Mouse (Mus musculus): ENCODE data around the gene Clcn7. TPM values are rescaled to one million over a fixed set of nuclear protein-coding genes. Genes with fewer than 3 reads are reported as not detected.
A peak's percentile ranks its signal among the peaks of the same experiment; 100 is the strongest.
"Not testable (repeated sequence)": the region's sequence is repeated elsewhere in the genome, so short reads cannot be mapped to it uniquely, and the experiment has no call there.

Gene Clcn7
- polyA plus RNA-seq, 1 experiment from 2014 or later: 9.1 TPM

DNA sequence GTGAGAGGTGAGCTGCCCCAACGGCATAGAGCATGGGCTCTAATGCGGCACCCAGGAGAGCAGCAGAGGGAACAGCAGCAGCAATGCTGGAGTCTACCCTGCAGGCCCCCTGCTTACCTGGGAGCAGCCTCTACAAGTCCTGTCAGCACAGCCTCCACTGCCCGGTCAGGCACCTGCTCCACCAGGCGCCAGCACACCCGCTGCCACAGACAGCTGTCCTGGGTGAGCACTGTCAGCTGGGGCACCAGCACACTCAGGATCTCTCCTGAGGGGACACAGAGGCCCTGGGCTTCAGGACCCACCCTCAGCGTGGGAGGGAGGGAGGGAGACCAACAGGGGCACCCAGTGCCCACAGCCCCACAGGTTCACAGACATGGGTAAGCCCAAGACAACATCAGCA is 22.6 kb upstream of the Clcn7 start:
- no peaks in the 10 kb centered on the region for H3K27me3 ChIP-seq
- no peak overlapping the region for H3K27ac ChIP-seq
- no peaks in the 10 kb centered on the region for H3K9me3 ChIP-seq (replicated peaks)
- no peak for DNase-seq
- 85% methylated on average over 6 of the region's 6 CpGs for WGBS (ENCODE audit: insufficient replicate concordance)
- no peak overlapping the region for H3K4me3 ChIP-seq (replicated peaks)
- H3K9ac ChIP-seq: no peak overlapping the region
- H3K36me3 ChIP-seq: peaks cover 65% of the 10 kb centered on the region
- ATAC-seq (ENCODE audit: low read depth): no peak
- H3K4me2 ChIP-seq: no peak overlapping the region
- peaks cover 19% of the 10 kb centered on the region for H3K4me1 ChIP-seq (replicated peaks)

DNA sequence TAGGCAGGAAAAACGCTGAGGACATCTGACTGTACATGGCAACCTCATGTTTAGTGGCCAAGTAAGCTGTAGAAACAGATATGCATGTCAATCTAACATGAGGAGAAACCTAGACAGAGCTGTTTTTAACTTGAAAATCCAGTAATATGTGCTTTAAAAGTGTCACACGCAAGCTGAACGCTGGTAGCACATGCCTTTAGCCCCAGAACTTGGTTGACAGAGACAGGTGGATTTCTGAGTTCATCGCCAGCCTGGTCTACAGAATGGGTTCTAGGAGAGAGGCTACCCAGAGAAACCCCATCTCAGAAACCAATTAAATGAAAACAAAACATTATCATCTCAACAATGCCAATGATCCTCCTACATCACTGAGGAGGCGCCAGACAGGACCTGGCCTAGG is 22.0 kb upstream of the Clcn7 start:
- H3K9me3 ChIP-seq (replicated peaks): no peaks in the 10 kb centered on the region
- no peak for ATAC-seq (ENCODE audit: low read depth)
- no peak overlapping the region for H3K4me3 ChIP-seq (replicated peaks)
- H3K9ac ChIP-seq: no peak overlapping the region
- 0 out of 2 replicates have a peak overlapping the region, but pooled peaks have one; percentile 20 for H3K27ac ChIP-seq
- H3K27me3 ChIP-seq: no peaks in the 10 kb centered on the region
- no peak overlapping the region for H3K4me2 ChIP-seq
- peaks cover 58% of the 10 kb centered on the region for H3K36me3 ChIP-seq
- H3K4me1 ChIP-seq (replicated peaks): peaks cover 23% of the 10 kb centered on the region
- 87% methylated on average over 5 of the region's 5 CpGs for WGBS (ENCODE audit: insufficient replicate concordance)
- DNase-seq: no peak

DNA sequence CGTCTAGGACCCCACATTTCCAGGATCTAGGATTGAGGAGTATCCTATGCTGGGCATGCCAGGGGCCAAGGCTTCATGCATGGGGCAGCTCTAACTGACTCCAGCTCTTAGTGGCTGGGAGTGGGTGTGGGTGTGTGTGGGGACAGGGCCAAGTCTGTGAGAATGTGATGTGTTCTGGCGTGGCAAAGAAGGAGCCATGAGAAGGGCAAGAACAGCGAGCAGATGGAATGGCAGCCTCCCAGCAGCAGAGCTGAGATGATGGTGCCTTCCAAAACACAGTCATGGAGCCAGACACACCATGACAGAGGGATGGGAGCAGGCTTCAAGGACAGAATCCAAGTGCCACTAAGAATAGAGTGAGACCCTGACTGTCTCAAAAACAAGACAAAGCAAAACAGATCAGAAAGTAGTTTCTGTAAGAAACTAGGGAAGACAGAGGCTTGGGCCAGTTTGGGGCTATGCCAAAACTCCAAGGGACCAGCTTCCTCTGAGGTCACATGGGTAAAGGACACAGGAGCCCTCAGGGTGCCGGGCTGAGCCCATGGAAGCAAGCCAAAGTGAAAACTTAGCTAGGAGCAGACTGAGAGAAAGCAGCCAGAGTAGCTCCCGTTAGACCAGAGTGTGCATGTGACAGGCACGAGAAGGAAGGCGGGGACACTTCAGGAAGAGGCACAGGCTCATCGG is 21.3 kb upstream of the Clcn7 start:
- WGBS (ENCODE audit: insufficient replicate concordance): 78% methylated on average over 8 of the region's 8 CpGs
- no peak overlapping the region for H3K4me2 ChIP-seq
- H3K9me3 ChIP-seq (replicated peaks): no peaks in the 10 kb centered on the region
- peaks cover 52% of the 10 kb centered on the region for H3K36me3 ChIP-seq
- H3K4me1 ChIP-seq (replicated peaks): peaks cover 29% of the 10 kb centered on the region
- no peaks in the 10 kb centered on the region for H3K27me3 ChIP-seq
- ATAC-seq (ENCODE audit: low read depth) (no peak), DNase-seq (no peak)
- no peak overlapping the region for H3K4me3 ChIP-seq (replicated peaks)
- no peak overlapping the region for H3K9ac ChIP-seq
- H3K27ac ChIP-seq: 0 out of 2 replicates have a peak overlapping the region, but pooled peaks have one; percentile 20

DNA sequence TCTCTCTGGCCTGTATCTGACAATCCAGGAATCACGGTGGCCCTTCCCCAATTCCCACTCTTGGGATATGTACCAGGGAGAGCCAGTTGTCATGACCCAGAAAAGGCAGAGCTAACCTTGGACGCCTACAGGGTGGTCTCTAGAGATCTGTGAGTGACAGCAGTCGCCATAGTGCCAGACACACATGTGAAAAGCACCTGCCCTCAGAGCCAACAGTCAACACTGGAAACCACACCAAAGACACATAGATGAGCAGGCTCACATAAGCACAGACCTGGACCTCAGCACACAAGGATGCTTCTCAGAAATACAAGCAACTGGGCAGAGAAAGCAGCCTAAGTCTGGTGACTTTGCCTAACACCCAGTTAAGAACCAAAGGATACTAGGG is 20.8 kb upstream of the Clcn7 start:
- DNase-seq: no peak
- Histone ChIP-seq H3K4me2 (no peak overlapping the region), H3K4me1 (replicated peaks) (peaks cover 29% of the 10 kb centered on the region), H3K9ac (no peak overlapping the region), H3K4me3 (replicated peaks) (no peak overlapping the region), H3K27me3 (no peaks in the 10 kb centered on the region), H3K36me3 (peaks cover 46% of the 10 kb centered on the region), H3K9me3 (replicated peaks) (no peaks in the 10 kb centered on the region), H3K27ac (no peak overlapping the region)
- 72% methylated on average over 3 of the region's 3 CpGs for WGBS (ENCODE audit: insufficient replicate concordance)
- no peak for ATAC-seq (ENCODE audit: low read depth)

DNA sequence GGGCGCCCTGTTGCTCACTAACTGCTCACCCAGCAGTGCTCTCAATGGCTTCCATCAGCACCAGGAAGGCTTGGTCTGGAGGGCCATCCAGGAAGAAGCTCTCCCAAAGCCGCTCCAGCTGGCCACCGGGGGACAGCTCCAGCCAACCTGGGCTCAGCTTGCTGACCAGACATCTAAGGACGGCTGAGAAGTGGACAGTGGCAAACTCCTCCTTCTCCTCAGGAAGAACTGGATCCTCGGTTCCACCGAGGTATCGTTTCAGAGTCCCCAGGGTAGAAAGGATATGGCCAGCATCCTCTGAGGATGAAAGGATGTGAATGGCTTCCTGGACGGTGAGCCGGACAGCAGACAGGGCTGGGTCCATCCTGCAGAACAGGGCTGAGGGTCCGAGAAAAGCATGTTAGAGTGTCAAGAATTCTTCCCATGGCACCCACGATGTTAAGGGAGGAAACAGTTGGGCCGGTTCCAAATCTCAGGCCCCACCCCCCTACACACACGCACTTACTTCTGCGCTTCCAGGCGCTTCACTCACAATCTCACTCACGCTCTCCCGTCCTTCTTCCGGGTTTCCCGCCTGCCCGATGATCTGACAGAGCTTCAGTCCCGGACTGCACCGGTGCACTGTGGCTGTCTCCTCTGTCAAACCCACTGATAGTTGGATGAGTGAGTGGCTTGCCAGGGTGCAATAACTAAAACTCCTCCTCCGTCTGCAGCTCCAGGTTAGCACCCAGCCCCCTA is 18.1 kb upstream of the Clcn7 start:
- peak; percentile 63 for ATAC-seq (ENCODE audit: low read depth)
- Histone ChIP-seq H3K27ac (peak overlapping the region; percentile 85), H3K4me1 (replicated peaks) (peaks cover 37% of the 10 kb centered on the region), H3K27me3 (no peaks in the 10 kb centered on the region), H3K9ac (peak overlapping the region; percentile 82), H3K9me3 (replicated peaks) (no peaks in the 10 kb centered on the region), H3K36me3 (peaks cover 21% of the 10 kb centered on the region), H3K4me2 (peak overlapping the region; percentile 100), H3K4me3 (replicated peaks) (peak overlapping the region; percentile 76)
- DNase-seq: no peak
- 9% methylated on average over 23 of the region's 23 CpGs for WGBS (ENCODE audit: insufficient replicate concordance)

DNA sequence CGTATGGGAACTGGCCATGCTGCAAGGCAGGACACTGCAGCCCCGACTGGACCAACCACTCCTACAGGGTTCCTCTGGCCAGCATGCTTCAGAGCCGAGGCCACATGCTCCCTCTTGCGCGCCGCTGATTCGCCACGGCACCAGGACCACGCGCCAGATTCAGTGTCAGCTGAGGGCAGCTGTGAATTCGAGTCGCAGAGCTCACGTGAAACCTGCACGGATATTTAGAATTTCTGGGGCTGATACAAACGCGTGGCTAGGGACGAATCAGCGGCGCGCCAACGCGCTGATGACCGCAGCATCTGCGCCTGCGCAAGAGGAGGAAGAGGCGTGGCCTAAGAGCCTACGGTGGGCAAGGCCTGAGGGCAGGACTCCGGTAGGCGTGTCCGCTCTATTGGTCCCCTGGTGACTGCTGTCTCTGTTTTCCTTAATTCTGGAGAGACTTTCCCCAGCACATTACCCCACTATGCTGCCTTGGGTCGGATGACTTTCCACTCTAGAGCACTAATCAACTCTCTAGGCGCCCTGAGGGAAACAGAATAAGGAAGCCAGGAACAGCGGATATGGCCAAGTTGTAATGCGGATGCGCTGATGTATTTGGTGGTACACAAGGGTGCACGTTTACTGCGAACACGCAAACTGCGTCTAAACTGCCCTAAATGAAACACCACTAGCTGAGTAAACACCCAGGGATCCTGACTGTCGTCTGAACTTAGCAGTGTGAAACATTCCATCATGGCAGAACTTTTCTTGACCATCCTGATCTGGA is 17.3 kb upstream of the Clcn7 start, which contains the start of gene Telo2:
Telo2 (minus strand) TSS at position 304 of the 769 bp plus-strand sequence.
- Histone ChIP-seq H3K4me3 (replicated peaks) (peak within 1 kb of the TSS; percentile 76), H3K9ac (peak within 1 kb of the TSS; percentile 82), H3K27ac (peak within 1 kb of the TSS; percentile 85), H3K9me3 (replicated peaks) (no peaks in the 10 kb centered on the region), H3K4me1 (replicated peaks) (peaks cover 40% of the 10 kb centered on the region), H3K36me3 (peaks cover 14% of the 10 kb centered on the region), H3K27me3 (peaks cover 7% of the 10 kb centered on the region; the same call in 1 of the 2 replicates), H3K4me2 (peak within 1 kb of the TSS; percentile 100)
- WGBS (ENCODE audit: insufficient replicate concordance): 6% methylated on average over 40 of the region's 40 CpGs
- ATAC-seq (ENCODE audit: low read depth) (peak; percentile 88), DNase-seq (peak; percentile 91)

DNA sequence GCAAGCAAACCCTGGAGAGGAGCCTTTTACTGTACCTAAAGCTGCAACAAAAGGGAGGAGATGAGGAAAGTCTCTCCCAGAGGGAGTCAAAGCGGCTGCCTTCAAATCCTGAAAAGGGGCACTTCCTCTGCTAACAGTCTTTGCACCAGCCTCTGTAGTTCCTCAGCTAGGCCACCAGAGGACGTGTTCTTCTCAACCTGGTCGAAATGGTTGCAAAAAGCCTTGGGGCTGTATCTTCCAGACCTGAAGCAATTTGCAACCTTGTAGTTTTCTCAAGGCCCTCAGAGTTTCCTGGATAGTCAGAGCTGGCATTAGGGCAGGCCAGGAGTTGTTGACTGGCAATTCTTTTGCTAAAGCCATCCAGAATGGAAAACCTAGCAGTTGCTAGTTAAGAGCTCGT is 15.9 kb upstream of the Clcn7 start:
- H3K4me1 ChIP-seq (replicated peaks): peaks cover 37% of the 10 kb centered on the region
- H3K9me3 ChIP-seq (replicated peaks): no peaks in the 10 kb centered on the region
- 26% methylated on average over 4 of the region's 4 CpGs for WGBS (ENCODE audit: insufficient replicate concordance)
- DNase-seq (peak; percentile 39), ATAC-seq (ENCODE audit: low read depth) (no peak)
- H3K27me3 ChIP-seq: peaks cover 19% of the 10 kb centered on the region
- H3K9ac ChIP-seq: no peak overlapping the region
- 0 out of 2 replicates have a peak, but pooled peaks cover 6% of the 10 kb centered on the region for H3K36me3 ChIP-seq
- no peak overlapping the region for H3K4me2 ChIP-seq
- H3K27ac ChIP-seq: no peak overlapping the region
- no peak overlapping the region for H3K4me3 ChIP-seq (replicated peaks)

DNA sequence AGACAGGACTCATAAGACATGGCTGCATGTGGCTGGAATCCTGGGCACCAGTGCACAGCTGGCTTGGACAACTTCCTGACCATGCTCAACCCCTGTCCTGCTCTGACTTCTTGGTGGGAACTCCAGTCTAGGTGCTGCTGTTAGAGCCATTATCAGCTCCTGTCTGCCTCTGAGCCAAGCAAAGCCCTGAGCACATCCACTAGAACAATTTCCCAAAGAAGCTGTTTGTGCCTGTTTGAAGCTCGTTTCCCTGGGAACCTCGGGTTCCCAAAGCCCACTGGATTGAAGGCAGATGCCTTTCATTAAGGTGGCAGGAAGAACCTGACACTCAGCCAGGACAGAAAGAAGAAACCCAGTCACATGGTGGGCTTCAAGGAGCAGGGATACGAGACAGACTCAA is 12.8 kb upstream of the Clcn7 start, which contains the start of gene Ptx4:
Ptx4 (plus strand) TSS at position 355 of the 400 bp plus-strand sequence.
- Histone ChIP-seq H3K27ac (no peak within 1 kb of the TSS), H3K4me2 (no peak within 1 kb of the TSS), H3K27me3 (peaks cover 34% of the 10 kb centered on the region), H3K9ac (no peak within 1 kb of the TSS), H3K9me3 (replicated peaks) (no peaks in the 10 kb centered on the region), H3K4me1 (replicated peaks) (peaks cover 42% of the 10 kb centered on the region), H3K36me3 (no peaks in the 10 kb centered on the region), H3K4me3 (replicated peaks) (no peak within 1 kb of the TSS)
- no peak for ATAC-seq (ENCODE audit: low read depth)
- 28% methylated on average over 3 of the region's 3 CpGs for WGBS (ENCODE audit: insufficient replicate concordance)
- DNase-seq: no peak

DNA sequence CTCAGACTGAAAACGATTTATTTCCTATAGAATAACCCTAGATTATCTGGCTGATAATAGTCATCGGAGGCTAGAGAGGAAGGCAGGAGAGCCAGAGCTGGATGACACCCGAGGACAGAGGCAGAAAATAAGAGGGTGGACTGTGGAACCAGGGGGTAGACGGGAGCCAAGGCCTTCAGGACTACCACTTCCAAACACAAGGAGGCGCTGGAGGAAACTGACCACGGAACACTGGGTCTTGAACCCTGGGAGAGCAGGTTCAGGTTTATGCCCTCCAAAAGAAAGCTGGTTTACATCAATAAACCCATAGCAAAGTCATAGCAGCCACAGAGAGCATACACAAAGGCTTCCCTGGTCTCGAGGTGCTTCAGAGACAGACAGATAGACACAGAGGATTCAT is 9.2 kb upstream of the Clcn7 start:
- no peak for DNase-seq
- Histone ChIP-seq H3K36me3 (no peaks in the 10 kb centered on the region), H3K4me2 (no peak overlapping the region), H3K4me1 (replicated peaks) (peaks cover 66% of the 10 kb centered on the region), H3K9me3 (replicated peaks) (no peaks in the 10 kb centered on the region), H3K27ac (0 out of 2 replicates have a peak overlapping the region, but pooled peaks have one; percentile 93), H3K27me3 (peaks cover 34% of the 10 kb centered on the region), H3K9ac (no peak overlapping the region), H3K4me3 (replicated peaks) (no peak overlapping the region)
- 23% methylated on average over 7 of the region's 7 CpGs for WGBS (ENCODE audit: insufficient replicate concordance)
- ATAC-seq (ENCODE audit: low read depth): no peak

DNA sequence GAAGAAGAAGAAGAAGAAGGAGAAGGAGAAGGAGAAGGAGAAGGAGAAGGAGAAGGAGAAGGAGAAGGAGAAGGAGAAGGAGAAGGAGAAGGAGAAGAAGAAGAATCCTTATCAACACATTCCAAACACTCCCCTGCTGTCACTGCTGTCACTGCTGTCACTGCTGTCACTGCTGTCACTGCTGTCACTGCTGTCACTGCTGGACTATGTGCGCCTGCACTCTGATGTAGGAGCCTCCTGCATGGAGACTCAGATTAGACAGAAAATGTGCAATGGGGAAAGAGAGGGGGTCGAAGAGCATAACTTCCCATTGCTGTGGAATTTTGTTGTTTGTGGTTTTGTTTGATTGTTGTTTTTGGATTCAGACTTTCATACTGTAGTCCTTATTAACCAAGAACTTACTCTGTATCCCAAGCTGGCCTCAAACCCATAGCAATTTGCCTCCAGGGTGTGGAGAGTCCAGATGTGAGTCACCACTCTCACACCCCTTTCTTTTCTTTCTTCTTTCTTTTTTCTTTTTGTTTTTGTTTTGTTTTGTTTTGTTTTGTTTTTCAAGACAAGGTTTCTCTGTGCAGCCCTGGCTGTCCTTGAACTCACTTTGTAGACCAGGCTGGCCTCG is 7.6 kb upstream of the Clcn7 start:
- peak overlapping the region; percentile 93 for H3K27ac ChIP-seq
- not testable (repeated sequence) for H3K36me3 ChIP-seq; H3K4me3 ChIP-seq (replicated peaks); DNase-seq; H3K4me2 ChIP-seq; H3K9me3 ChIP-seq (replicated peaks)
- H3K4me1 ChIP-seq (replicated peaks): peaks cover 54% of the 10 kb centered on the region
- H3K9ac ChIP-seq: peak overlapping the region; percentile 52
- ATAC-seq (ENCODE audit: low read depth): peak; percentile 63
- H3K27me3 ChIP-seq: peaks cover 29% of the 10 kb centered on the region
- 43% methylated on average over 3 of the region's 3 CpGs for WGBS (ENCODE audit: insufficient replicate concordance)

DNA sequence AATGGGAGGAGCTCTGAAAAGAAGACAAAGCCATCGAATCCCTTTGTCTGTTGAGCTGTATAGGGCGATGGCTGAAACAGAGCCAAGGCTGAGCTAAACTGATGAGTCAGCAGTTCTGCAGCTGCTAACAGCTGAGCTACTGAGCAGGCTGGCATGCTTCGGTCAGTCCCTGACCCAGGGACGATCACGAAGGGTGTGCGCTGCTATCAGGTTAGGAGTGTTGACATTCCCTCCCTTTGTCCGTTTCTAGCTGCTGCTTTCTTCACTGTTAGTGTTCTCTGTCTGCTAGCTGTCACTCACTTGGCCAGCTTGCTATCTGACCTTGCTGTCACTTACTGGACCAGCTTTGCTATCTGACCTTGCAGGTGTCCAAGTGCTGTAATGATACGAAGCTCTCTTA is 6.1 kb upstream of the Clcn7 start:
- Histone ChIP-seq H3K9me3 (replicated peaks) (no peaks in the 10 kb centered on the region), H3K27ac (peak overlapping the region; percentile 93), H3K9ac (peak overlapping the region; percentile 60), H3K4me1 (replicated peaks) (peaks cover 54% of the 10 kb centered on the region), H3K4me2 (peak overlapping the region; percentile 46), H3K4me3 (replicated peaks) (peak overlapping the region; percentile 5; the same call in 1 of the 2 replicates), H3K36me3 (no peaks in the 10 kb centered on the region), H3K27me3 (peaks cover 16% of the 10 kb centered on the region)
- ATAC-seq (ENCODE audit: low read depth) (peak; percentile 87), DNase-seq (peak; percentile 46)
- WGBS (ENCODE audit: insufficient replicate concordance): 12% methylated on average over 8 of the region's 8 CpGs

Data from liver, embryonic 13.5 days (tissue).